Mouse (Mus musculus): ENCODE results near the gene Olfr1424.
"Not testable (repeated sequence)": the region's sequence is repeated elsewhere in the genome, so short reads cannot be mapped to it uniquely, and the experiment has no call there.

Olfr1424 gene

DNA sequence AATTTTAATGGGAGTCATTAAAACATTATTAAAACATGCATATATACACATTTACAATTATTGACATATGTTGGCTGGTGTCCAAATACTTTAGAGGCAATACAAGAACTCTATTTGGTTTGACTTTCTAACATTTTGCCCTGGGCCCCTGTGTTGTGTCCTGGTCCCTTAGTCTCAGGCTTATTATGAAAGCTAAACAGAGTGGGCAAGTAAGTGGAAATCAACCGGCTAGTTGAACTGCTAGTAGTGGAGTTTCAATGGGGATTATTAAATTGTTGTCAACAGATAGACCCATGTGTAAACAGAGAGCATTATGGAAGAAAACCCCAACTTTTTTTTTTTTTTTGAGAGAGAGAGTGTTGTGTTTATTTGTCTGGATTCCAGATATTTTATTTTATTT lies at the start of gene Olfr1424:
Gene Olfr1424, minus strand, starts transcription at position 101 of the 400 bp plus-strand sequence.
- DNase-seq (ENCODE audit: low spot score) = not testable (repeated sequence)

DNA sequence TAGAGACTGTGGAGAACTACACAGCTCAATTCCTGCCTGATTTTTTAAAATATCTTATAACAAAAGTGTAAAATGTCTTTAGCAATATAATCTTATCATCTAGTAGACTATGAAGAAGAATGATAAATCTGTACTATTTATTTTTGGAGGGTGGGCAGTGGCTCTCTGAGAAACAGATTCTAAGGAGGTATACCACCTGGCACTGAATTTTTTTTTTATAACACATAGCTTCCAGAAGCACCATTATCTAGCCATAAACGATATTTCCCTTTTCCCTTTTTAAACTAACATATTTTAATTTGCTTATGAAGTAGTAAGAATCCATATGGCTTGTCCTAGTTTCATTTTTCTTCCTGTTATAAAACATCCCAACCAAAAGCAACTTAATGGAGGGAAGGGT lies 42.1 kb upstream of the Olfr1424 start:
- no peak for DNase-seq (ENCODE audit: low spot score)

DNA sequence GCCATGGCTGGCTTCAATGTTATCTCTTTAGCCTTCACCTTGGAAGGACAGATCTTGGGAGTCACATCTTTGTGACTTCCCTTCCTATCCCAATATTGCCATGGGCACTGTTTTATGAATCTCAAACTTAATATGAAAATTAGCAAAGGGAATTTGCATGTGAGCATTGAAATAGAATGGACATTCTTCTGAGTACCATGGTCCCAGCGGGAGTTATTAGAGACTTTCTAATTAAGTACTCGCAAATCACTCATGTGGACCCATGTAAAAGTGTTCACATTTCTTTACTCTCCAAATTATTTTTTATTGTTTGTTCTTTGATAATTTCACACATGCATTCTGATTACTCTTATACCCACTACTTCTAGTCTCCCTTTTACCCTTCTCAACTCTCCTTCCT lies 40.8 kb upstream of the Olfr1424 start, which contains the start of gene Olfr1427:
Gene Olfr1427, minus strand, starts transcription at position 101 of the 400 bp plus-strand sequence.
- DNase-seq (ENCODE audit: low spot score) = no peak

DNA sequence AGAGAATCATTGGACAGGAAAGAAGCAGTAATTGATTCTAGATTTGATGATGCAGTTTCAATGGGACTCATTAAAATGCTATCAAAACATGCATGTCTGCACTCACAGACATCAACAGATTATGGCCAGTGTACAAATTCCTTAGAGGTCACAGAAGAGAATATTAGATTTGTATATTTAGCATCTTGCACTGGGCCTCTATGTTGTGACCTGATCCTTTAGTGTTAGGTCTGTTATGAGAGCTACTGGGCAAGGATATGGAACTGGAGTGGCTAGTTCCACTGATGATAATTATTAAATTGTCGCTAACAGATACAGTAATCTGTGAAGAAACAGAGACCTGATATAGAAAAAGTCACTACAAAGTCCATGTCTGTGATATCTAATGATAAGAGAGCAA lies 29.4 kb upstream of the Olfr1424 start, which contains the start of gene Olfr1426:
Gene Olfr1426, minus strand, starts transcription at position 101 of the 400 bp plus-strand sequence.
- DNase-seq (ENCODE audit: low spot score) = no peak

DNA sequence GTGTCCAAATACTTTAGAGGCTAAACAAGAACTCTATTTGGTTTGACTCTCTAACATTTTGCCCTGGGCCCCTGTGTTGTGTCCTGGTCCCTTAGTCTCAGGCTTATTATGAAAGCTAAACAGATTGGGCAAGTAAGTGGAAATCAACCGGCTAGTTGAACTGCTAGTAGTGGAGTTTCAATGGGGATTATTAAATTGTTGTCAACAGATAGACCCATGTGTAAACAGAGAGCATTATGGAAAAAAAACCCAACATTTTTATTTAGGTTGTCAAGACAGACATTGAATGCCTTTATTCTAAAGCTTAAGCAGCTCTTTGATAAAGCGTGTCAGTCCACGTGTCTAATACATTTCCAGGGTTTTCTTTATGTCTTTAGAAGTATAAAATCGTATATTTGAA lies 15.1 kb upstream of the Olfr1424 start, which contains the start of gene Olfr1425:
Gene Olfr1425, minus strand, starts transcription at position 101 of the 400 bp plus-strand sequence.
- DNase-seq (ENCODE audit: low spot score) = not testable (repeated sequence)

DNA sequence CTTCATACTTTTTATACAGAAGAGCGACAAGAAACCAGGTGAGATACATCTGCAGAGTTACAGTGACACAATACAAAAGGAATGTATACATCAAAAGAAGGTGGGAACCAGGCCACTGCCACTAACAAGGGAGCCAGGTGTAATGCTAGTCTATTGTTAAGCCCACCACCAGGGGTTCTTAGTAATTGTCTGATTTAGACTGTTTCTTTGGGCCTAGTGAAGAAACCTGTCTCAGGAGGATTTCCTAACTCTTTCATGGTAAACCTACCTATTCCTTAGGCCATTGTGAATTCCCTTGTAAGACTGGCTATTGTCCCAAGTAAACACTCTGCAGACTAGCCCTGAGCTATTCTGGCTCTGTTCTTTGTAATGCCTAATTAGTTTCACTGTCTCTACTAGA lies 7.1 kb upstream of the Olfr1424 start:
- not testable (repeated sequence) for DNase-seq (ENCODE audit: low spot score)

DNA sequence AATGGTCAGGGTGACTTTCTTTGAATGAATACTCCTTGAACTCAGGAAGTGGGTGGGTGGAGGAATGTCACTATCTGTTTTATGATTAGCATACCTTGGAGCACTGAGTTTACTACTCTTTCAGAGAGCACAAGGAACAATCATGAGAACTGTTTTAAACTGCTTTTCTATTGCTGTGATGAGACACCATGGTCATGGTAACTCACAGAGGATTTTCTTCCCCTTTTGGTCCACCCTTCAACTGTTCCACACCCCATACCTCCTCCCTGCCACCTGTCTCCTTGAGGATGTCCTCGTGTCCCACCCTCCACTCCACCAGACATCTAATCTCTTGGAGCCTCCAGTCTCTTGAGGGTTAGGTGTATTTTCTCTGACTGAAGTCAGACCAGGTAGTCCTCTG lies 5.3 kb upstream of the Olfr1424 start:
- DNase-seq (ENCODE audit: low spot score) = not testable (repeated sequence)

DNA sequence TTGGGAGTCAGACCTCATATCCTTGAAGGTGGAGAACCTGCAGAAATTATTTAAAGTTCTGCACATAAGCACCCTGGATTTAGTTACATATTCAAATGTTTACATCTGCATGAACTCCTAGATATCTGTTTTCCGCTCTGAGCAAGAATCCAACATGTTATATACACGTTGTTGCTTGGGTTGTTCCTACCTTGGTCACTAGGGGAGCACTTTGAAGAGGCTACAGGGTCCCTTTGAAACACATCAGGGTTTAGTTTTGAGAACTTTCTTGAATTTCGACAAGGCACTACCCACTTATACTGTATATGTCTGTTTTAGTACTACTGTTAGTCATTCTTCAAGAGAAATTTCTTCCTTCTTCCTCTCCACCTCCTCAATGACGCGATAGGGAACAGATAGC lies 19.3 kb downstream of the Olfr1424 start:
- no peak for DNase-seq (ENCODE audit: low spot score)

DNA sequence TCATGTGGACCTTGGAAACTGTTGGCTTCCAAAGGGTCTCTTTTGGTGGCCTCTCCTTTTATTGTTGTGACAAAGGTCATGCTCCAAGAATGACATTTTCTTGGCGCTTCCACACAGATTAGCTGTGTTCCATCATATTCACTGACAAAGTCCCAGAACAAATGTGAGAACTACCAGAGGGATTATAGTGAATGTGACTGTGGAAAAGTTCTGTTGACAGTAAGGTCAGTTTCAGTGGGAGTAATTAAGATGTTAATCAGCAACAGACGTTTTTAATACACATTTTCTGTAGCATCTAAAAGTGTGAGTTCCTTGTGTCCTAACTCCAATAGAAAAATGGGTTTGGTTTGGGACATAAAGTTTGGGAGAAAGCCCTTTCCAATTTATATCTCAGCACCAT lies 21.3 kb downstream of the Olfr1424 start, which contains the start of gene Olfr1423:
Gene Olfr1423, minus strand, starts transcription at position 101 of the 400 bp plus-strand sequence.
- DNase-seq (ENCODE audit: low spot score) = no peak

DNA sequence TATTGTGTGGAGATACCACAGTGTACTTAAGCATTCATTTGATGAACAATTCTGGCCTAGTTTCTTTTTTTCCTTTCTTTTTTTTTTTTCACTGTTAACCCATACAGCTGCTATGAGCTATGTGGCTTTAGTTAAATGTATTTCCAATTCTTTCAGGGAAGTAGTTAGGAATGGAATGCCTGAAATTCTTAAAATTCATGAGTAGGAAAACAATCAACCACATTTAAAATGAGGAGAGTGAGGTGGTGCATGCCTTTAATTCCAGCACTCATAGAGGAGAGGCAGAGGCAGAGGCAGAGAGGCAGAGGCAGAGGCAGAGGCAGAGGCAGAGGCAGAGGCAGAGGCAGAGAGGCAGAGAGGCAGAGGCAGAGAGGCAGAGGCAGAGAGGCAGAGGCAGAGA lies 24.8 kb downstream of the Olfr1424 start:
- no peak for DNase-seq (ENCODE audit: low spot score)

DNA sequence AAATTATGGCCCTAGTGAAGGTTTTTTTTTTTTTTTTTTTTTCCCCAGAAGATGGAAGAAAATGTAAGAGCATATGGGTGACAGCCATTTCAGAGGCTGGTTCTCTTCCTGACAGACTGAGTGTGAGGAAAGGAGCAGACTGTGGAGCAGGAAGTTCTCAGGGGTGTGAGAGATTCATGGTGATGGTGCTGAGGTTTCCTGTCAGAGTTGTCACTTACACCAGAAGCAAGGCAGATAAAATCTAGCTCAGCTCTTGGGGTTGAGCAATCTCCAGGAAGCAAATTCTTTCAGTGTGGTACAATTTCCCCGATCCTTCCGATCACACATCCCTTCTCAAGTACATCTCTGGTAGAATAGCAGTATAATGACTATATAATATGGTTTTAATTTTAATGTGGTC lies 35.9 kb downstream of the Olfr1424 start:
- DNase-seq (ENCODE audit: low spot score) = no peak

DNA sequence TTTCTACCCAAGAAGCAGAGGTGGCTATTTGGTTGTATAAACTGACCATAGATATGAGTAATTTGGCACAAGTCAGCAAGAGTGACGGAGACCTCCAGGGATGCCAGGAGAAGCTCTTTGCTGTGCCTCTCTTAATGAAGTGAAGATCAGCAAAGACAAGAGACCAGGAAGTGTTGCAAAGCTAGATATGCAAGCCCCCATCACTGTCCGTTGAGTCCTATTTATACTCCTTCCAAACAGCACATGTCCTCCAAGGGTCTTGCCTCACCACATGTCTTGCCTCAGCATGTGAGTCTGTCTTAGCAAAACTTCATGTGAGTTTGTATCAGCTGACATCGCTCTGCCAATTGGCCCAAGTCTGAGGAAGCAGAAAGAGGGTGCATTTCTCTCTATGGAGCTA lies 37.1 kb downstream of the Olfr1424 start:
- DNase-seq (ENCODE audit: low spot score) = no peak

DNA sequence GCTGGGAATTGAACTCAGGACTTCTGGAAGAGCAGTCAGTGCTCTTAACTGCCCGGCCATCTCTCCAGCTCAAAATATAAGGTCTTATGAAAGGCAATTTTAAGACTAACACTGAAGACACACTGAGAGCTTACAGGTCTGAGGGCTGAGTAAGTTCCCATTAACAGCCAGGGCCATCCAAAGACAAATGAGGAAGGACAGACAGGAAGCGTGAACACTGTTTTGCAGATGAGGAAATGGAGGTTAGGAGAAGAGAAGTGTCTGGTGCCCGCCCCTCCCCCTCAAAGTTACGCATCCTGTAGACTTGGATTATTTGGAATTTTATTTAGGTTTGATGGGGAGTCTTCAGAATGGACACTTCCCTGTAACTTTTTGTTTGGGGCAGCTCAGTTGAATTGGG lies 38.3 kb downstream of the Olfr1424 start:
- DNase-seq (ENCODE audit: low spot score) = no peak

DNA sequence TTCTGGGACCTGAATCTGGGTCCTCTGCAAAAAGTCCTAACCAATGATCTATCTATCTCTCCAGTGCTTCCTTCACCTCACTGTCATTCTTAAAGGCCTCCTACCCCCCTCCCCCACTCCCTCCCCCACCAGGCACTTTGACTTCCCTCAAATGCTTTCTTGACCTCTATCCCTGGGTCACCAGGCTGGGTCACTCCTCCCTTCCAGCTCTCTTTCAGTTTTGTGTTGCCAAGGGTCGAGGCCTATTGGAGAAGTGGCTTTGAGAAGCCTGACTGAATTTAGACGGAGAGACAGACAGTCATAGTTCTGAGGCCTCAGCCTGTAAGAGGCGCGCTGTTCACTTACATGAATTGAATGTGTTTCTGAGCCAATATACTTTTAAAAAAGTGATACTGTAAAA lies 46.3 kb downstream of the Olfr1424 start:
- DNase-seq (ENCODE audit: low spot score) = no peak

DNA sequence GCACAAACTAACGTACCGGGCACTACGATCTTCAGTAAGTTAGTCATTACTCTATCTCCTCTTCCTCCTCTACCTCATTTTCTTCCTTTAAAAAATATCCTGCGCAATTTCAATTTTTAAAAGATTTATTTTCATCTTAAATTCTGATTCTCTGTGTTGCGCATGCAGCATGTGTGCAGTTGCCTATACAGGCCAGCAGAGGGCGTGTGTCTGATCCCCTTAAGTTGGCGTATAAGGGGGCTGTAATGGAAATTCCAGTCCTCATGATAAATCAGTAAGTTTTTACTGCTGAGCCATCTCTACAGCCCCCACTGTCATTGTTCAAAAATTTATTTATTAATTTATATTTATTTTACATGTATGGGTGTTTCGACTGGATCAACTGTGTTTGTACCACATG lies 46.8 kb downstream of the Olfr1424 start:
- no peak for DNase-seq (ENCODE audit: low spot score)

DNA sequence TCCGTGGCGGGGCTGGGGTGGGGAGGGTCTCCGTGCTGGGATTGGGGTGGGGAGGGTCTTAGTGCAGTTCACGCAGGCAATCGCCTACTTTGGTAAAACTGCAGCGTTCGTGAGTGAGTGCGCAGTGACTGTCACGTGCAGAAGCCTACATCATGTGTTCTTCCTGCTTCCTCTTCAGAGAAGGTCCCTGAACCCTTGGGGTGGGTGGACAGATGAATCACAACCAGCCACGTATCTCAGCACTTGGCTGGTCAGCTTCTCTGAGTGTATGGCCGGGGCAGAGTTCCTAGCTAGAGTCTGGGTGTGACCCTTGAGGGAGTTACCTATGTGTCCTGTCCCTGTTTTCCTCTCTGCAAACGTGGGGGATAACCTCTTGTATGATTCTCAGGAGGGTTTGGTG lies 49.3 kb downstream of the Olfr1424 start:
- DNase-seq (ENCODE audit: low spot score) = no peak

DNA sequence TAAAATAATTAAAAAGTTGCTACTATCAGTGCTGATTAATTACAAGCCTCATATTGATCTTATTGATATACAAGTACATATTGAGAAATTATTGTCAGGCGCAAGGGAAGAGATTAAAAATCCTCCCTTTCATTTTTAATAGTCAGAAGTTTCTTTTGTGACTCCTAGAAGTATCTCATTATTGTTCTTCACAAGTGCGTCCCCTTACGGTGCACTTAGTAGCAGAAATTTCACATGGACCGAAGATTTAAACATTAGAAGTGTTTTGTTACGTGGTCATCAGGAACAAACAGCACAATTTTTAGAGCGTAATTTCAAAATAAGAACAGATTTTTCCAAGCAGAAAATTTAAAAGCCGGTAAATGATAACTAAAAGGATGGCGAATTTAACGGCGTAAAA lies 49.9 kb downstream of the Olfr1424 start:
- DNase-seq (ENCODE audit: low spot score) = no peak

DNA sequence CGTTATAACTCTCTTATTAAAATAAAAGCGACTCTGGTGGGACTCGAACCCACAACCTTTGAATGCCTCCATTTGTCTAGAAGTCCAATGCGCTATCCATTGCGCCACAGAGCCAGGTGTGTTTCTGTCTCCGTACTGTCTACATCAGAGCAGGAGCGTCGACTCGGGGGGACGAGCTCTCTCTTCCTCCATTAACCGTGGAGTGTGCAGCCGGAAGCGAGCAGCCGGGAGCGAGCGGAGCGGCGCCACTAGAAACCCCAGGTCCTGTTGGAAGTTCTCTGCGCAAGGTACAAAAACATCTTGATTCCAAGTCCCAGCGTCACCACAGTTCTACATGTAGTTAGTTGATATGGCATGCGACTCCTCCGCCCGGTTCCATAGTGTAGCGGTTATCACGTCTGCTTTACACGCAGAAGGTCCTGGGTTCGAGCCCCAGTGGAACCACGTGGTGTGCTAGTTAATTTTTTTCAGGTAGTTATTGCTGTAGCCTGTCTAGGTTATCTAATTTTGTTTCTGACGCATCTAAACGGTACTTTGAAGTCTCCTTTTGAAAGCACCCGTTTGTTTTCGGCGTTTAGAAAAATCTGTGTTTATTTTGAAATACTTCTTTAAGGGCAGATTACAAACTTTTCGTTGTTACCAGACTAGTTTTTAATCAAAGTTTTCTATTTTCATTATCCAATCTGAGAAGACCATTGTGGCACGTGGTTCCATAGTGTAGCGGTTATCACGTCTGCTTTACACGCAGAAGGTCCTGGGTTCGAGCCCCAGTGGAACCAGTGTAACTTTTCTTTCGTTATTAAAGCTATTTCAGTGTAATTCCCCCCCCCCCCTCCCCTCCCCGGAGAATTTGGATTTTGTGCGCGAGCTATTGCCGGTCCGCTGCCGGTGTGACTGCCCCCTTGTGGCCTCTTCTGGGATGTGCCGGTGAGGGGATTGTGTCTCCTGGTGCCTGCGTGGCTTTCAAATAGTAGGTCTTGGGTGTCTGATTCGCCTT lies 50.6 kb downstream of the Olfr1424 start:
- peak; percentile 92 for DNase-seq (ENCODE audit: low spot score)

DNA sequence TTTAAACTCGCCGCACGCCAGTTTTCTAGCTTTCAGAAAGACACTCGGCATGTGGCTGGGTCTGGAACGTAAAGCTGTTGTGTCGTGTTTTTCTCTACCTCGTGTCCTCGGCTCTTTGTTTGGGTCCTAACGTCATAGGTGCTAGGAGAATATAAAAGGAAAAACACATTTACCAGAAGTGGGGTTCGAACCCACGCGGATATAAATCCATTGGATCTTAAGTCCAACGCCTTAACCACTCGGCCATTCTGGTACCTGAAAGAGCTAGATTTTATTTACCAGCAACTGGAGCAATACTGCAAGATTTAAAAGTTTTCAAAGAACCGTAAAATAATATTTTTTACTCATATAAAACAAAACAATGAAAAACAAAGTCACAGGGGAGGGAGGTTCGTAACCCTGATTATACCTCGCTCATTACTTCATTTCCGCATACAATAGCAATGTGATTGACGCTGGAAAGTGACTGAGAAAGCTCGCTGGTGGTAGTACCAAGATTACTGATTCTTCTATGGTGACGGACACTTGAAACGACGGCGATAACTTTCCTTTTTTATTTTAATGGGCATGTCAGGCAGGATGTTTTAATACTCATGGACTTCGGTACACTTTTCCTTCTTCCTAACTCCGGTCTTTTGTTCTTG lies 51.4 kb downstream of the Olfr1424 start:
- peak; percentile 93 for DNase-seq (ENCODE audit: low spot score)

DNA sequence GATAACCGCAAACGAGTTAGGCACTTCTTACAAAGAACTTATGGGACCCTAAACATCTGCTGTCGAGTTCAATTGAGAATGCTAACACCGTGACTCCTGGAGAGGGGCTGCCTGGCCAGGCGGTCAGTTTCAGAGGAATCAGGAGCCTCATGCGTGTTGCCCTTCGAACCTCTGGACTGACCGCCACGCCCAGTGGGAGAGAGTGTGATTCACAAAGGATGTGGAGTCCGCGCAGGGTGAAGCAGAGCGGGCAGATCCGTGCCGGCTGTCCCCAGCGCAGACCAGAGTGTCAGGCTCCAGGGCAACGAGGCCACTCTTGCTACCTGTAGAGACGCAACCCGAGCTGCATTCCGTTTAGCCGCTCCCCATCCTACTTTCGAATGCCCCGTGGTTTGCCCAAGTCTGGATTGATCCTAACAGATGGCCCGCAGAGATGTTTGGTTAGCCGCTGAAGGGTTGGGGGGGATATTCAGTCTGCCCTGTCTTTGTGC lies 52.2 kb downstream of the Olfr1424 start:
- no peak for DNase-seq (ENCODE audit: low spot score)

DNA sequence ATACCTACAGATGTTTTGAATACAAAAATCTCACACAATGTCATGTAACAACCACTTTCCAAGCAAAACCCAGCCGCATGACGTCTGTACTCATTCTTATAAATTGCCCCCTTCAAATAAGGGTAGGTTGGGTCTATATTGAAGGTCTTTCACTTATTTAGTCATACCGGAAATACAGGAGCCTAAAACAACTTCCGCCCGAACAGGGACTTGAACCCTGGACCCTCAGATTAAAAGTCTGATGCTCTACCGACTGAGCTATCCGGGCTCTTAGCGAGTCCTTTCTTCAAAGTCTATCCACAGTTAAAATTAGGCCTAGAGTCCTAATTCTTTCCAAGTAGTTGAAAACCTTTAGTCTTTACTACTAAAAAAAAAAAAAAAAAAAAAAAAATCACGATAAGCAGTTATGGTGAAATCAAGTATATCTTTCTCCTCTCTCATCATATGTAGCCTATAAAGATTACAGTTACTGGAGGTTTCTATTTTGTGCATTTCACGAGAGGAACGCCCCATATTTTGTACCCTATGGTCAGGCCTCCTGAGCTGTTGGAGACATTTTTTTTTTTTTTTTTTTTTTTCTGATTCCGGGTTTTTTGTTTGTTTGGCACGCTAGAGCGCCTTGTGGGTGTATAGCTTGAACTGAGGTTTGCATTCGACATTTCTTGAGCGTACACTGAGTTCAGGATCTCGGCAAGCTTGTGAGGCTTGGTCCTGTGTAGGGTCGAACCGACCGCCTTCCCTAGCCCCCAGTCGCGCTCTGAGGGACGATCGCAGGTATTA lies 52.8 kb downstream of the Olfr1424 start:
- no peak for DNase-seq (ENCODE audit: low spot score)

Data from layer of hippocampus, adult 9-10 months (tissue).